Comparison of ENCODE assay signal across 8 mouse cellular contexts in genomic region chr6:103682854-103683574, GRCm38 (mm10).
DNase-seq lines count a peak whose midpoint lies in the region; ATAC-seq and TF ChIP-seq lines count a peak whose summit lies in the region.

No protein-coding gene starts in this region.

- H3K4me1 ChIP-seq in kidney, embryonic 14.5 days (ENCODE audit: control insufficient read depth, insufficient read depth, low read length) = no peaks in the 10 kb centered on the region
- no peaks in the 10 kb centered on the region for H3K4me1 ChIP-seq in limb, embryonic 13.5 days
- H3K4me1 ChIP-seq in stomach, postnatal 0 days (replicated peaks; ENCODE audit: control insufficient read depth, insufficient read depth) = no peaks in the 10 kb centered on the region

- peak; percentile 61 for DNase-seq in urinary bladder, postnatal 14 days (ENCODE audit: low spot score)
- DNase-seq in urinary bladder, adult 2 months (ENCODE audit: low spot score) = no peak
- peak; percentile 87 to 89 for DNase-seq in cerebellum, postnatal 14 days
- DNase-seq in frontal cortex, postnatal 36 days (ENCODE audit: low spot score in 2 of 2) = peak; percentile 66 to 89
- peak; percentile 60 for DNase-seq in stomach, postnatal 0 days (ENCODE audit: low spot score)

- no peak overlapping the region for H3K9ac ChIP-seq in kidney, embryonic 14.5 days (ENCODE audit: low read depth, low read length)
- no peak overlapping the region for H3K9ac ChIP-seq in limb, embryonic 13.5 days
- no peak overlapping the region for H3K9ac ChIP-seq in stomach, postnatal 0 days (ENCODE audit: low read length)

- H3K9me3 ChIP-seq in kidney, embryonic 14.5 days (ENCODE audit: control insufficient read depth, low read length) = no peaks in the 10 kb centered on the region
- H3K9me3 ChIP-seq in limb, embryonic 13.5 days = no peaks in the 10 kb centered on the region
- H3K9me3 ChIP-seq in stomach, postnatal 0 days (ENCODE audit: control insufficient read depth, low read length) = no peaks in the 10 kb centered on the region

- no peak for TF ChIP-seq EP300 in stomach, postnatal 0 days (optimal IDR thresholded peaks at IDR 0.05)

- WGBS in kidney, embryonic 14.5 days = 16% methylated on average over 8 of the region's 8 CpGs
- 18% methylated on average over 8 of the region's 8 CpGs for WGBS in limb, embryonic 13.5 days
- 11% methylated on average over 8 of the region's 8 CpGs for WGBS in stomach, postnatal 0 days

- no peak overlapping the region for H3K27ac ChIP-seq in kidney, embryonic 14.5 days (ENCODE audit: low read depth, low read length)
- H3K27ac ChIP-seq in limb, embryonic 13.5 days = no peak overlapping the region
- H3K27ac ChIP-seq in stomach, postnatal 0 days (replicated peaks) = no peak overlapping the region

- no peak overlapping the region for H3K4me3 ChIP-seq in kidney, embryonic 14.5 days (ENCODE audit: low read length)
- H3K4me3 ChIP-seq in limb, embryonic 13.5 days = no peak overlapping the region
- no peak overlapping the region for H3K4me3 ChIP-seq in stomach, postnatal 0 days (ENCODE audit: low read depth, low read length)

- ATAC-seq in kidney, embryonic 14.5 days (ENCODE audit: low FRiP score, low TSS enrichment) = peak; percentile 80; the same call in 1 of the 2 replicates
- peak; percentile 48; the same call in 1 of the 2 replicates for ATAC-seq in limb, embryonic 13.5 days (ENCODE audit: low FRiP score, low read depth)
- ATAC-seq in monocyte, adult 5-6 weeks (replicated peaks; ENCODE audit: insufficient number of reproducible peaks, low FRiP score, low TSS enrichment, poor library complexity, severe bottlenecking) = peak; percentile 90
- ATAC-seq in stomach, postnatal 0 days (ENCODE audit: low FRiP score, low TSS enrichment) = peak; percentile 71; the same call in 1 of the 2 replicates

- H3K36me3 ChIP-seq in kidney, embryonic 14.5 days (ENCODE audit: control insufficient read depth, insufficient read depth, low read length) = no peaks in the 10 kb centered on the region
- H3K36me3 ChIP-seq in limb, embryonic 13.5 days = no peaks in the 10 kb centered on the region
- no peaks in the 10 kb centered on the region for H3K36me3 ChIP-seq in stomach, postnatal 0 days (ENCODE audit: control insufficient read depth, insufficient read depth, low read length)

- peak; percentile 95 for TF ChIP-seq CTCF in stomach, postnatal 0 days (IDR thresholded peaks at IDR 0.05; ENCODE audit: low read depth)

- no peak overlapping the region for H3K4me2 ChIP-seq in kidney, embryonic 14.5 days (replicated peaks; ENCODE audit: low read depth, low read length)
- no peak overlapping the region for H3K4me2 ChIP-seq in limb, embryonic 13.5 days (replicated peaks)
- H3K4me2 ChIP-seq in stomach, postnatal 0 days (replicated peaks; ENCODE audit: low read depth) = no peak overlapping the region

- H3K27me3 ChIP-seq in kidney, embryonic 14.5 days (ENCODE audit: control insufficient read depth, insufficient read depth, low read length) = no peaks in the 10 kb centered on the region
- H3K27me3 ChIP-seq in limb, embryonic 13.5 days = no peaks in the 10 kb centered on the region; the same call in 1 of the 2 replicates
- H3K27me3 ChIP-seq in stomach, postnatal 0 days (ENCODE audit: control insufficient read depth, insufficient read depth, low read length) = no peaks in the 10 kb centered on the region
